Mouse (Mus musculus) macrophage (primary cell): ENCODE measurements around the gene Pde4d. TPM values are rescaled to one million over a fixed set of nuclear protein-coding genes. Genes with fewer than 3 reads are reported as not detected.

Experiments
- H3K27ac ChIP-seq: fragments of 350-480 bp; formaldehyde crosslinking; 2 replicates; pipeline ENCODE4 v1.9.0; 2021
- H3K36me3 ChIP-seq: fragments of 350-480 bp; formaldehyde crosslinking; 2 replicates; pipeline ENCODE4 v1.9.0; 2021; ENCODE audit errors: inconsistent target
- H3K4me3 ChIP-seq: fragments of 350-480 bp; formaldehyde crosslinking; 2 replicates; pipeline ENCODE4 v1.9.0; 2021; ENCODE audit errors: inconsistent target
- H3K79me2 ChIP-seq: fragments of 350-480 bp; formaldehyde crosslinking; 2 replicates; pipeline ENCODE4 v1.9.0; 2021; ENCODE audit errors: inconsistent target
- WGBS: methylation state at CpG from one replicate; pipeline ENCODE4 v1.1.7; 2026; ENCODE audit warnings: inconsistent platforms; ENCODE audit not compliant: missing documents; 5-methylcytosine and 5-hydroxymethylcytosine counted together
- polyA plus RNA-seq: library from polyadenylated mRNA; stranded (reverse); fragments of 250-400 nt; gene quantifications from 3 replicates; pipeline ENCODE4 v1.2.4, GENCODE M21; 2018; ENCODE audit warnings: inconsistent platforms

The Pde4d gene
- polyA plus RNA-seq, 1 experiment from 2014 or later: 0.82 TPM

DNA sequence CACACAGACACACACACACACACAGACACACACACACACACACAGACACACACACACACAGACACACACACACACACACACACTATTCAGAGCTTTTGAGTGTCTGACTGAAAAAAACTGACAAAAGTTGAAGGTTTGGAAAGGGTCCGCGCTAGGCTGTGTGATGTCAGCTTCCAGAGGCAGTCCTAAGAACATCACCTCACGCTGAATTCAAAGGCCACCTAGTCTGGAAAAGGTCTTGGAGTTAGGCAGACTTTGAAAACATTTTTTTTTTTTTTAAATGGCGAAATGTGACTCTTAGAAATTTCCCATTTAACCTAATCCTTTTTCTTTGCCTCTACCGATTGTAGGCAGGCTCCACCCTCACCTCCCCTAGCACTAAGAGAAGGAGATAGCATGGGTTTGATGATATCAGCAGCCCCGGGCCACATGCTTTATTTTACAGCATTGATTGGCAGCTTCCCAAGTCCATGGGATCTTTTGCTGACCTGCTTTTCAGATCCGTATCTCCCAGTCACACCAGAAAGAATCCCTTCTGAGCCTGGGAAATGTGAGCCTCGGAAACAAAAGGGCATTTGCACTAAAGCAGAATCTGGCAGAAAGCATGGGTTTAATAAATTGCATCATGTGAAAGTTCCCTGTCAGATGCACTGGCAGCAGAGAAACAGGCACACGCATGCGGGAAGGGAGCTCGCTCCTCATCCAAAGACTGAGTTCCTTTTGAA is 1373.7 kb downstream of the Pde4d start:
- Histone ChIP-seq H3K27ac (no peak overlapping the region), H3K36me3 (no peaks in the 10 kb centered on the region), H3K79me2 (no peaks in the 10 kb centered on the region), H3K4me3 (no peak overlapping the region)
- 78% methylated on average over 11 of the region's 11 CpGs for WGBS

DNA sequence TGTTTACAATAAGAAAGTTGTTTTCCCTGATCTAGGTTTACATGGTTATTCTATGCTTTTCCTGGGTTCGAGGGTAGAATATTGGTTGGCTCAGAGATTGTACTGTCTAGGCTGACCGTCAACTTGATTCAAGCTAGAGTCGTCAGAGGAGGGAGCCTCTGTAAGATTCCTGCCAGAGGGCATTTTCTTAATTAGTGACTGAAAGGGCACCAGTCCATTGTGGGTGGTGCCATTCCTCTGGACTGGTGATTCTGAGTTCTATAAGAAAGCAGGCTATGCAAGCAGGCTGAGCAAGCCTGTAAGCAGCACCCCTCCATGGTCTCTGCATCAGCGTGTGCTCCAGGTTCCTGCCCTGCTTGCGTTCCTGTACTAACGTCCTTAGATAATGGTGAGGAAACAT is 1376.1 kb downstream of the Pde4d start:
- H3K4me3 ChIP-seq: no peak overlapping the region
- H3K27ac ChIP-seq: no peak overlapping the region
- H3K36me3 ChIP-seq: no peaks in the 10 kb centered on the region
- no peaks in the 10 kb centered on the region for H3K79me2 ChIP-seq
- 78% methylated on average over 6 of the region's 6 CpGs for WGBS

DNA sequence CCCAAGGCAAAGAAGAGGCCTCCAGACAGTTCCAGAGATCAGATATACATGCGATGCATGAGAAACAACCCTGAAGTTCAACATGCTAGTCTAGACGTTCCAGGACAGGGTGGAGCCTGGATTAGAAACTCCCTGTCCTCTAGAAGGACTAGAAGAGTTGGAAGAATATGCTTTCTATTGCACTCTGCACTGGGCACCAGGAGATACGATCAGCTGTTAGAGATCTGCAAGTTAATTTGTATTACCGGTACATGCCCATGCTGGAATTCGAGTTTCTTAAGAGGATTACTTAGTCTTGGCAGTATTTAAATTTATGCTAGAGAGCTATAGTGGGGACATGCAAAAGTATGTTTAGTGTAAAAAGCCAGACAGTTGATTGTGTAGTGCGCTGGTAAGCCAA is 1377.6 kb downstream of the Pde4d start:
- WGBS: 88% methylated on average over 3 of the region's 6 CpGs
- no peak overlapping the region for H3K4me3 ChIP-seq
- H3K27ac ChIP-seq: no peak overlapping the region

DNA sequence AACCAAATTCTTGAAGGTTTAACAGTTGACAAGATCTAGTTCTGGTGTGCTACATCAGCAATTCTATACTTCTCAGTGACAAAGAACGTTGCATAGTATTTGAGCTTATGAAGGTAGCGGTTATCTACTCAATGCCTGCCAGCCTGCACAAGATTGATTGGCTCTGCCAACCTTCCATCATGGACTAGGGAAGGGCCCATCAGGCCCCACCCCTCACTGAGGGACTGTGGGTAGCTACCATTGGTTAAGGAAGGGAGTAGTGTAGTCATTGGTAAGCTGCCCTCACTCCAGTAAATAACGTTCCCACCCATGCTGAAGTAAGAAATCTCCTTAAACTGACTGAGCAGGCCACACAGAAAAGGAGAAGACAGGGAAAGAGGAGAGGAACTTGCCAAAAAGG is 1378.2 kb downstream of the Pde4d start:
- Histone ChIP-seq H3K79me2 (no peaks in the 10 kb centered on the region), H3K36me3 (no peaks in the 10 kb centered on the region), H3K27ac (no peak overlapping the region), H3K4me3 (no peak overlapping the region)
- WGBS: 76% methylated on average over 3 of the region's 3 CpGs

More for the DNA sequence above, 1377.6 kb downstream of the Pde4d start:
- no peaks in the 10 kb centered on the region for H3K79me2 ChIP-seq
- H3K36me3 ChIP-seq: no peaks in the 10 kb centered on the region

DNA sequence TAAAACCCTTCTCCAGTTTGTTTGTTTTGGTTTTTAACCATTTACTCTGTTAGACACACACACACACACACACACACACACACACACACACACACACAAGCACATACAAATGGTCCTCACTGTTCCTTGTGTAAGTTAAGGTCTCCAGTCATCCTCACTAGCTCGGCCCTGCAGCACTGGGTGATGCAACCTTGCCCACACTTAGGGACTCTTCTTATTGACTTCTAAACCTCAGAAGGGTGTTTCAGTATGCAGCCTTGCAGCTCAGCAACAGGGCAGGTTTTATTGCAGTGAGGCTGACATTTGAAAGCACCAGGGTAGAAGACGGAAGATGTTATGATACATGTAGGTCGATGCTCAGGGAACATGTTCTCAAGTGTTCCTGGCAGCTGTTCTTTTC is 1379.7 kb downstream of the Pde4d start:
- H3K79me2 ChIP-seq: no peaks in the 10 kb centered on the region
- 90% methylated on average over 3 of the region's 3 CpGs for WGBS
- no peak overlapping the region for H3K27ac ChIP-seq

DNA sequence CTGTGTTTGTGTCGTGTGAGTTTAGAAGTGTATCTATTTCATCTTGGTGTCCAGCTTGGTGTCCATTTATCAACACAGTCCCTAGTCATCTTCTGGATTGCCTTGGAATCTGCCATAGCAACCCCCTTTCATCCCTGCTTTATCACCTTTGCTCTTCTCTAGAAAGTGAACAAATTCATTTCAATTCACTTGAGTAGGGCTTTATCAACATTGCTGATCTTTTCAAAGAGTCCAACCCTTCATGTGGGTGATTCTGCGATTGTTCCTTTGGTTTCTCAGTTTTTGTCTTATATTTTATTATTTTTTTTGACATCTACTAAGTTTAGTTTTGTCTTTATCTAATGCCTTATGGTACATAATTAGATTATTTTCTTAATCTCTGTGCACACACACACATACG is 1385.2 kb downstream of the Pde4d start:
- H3K79me2 ChIP-seq: no peaks in the 10 kb centered on the region
- H3K4me3 ChIP-seq: no peak overlapping the region
- WGBS: 90% methylated on average over 3 of the region's 3 CpGs
- H3K27ac ChIP-seq: no peak overlapping the region
- H3K36me3 ChIP-seq: no peaks in the 10 kb centered on the region

More for the DNA sequence above, 1379.7 kb downstream of the Pde4d start:
- Histone ChIP-seq H3K36me3 (no peaks in the 10 kb centered on the region), H3K4me3 (no peak overlapping the region)

DNA sequence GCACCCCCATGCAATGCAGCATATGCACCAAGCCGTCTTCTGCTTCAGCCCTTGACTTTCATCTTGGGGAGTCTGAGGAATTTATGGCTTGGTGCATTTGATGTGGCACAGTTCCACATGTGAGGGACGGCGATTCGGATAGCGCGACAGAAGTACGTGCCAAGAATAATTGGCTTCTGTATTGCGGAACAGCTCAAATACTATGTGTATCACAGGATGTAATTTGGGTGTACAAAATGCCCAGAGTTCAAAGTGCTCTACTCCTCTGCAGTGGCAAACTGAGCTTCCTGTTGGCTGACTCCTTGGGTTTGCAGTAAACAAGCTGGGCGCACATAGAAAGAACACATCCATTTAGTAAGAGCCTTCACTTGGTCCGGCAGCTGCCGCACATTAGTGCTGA is 1387.7 kb downstream of the Pde4d start:
- Histone ChIP-seq H3K4me3 (no peak overlapping the region), H3K79me2 (no peaks in the 10 kb centered on the region), H3K36me3 (no peaks in the 10 kb centered on the region), H3K27ac (no peak overlapping the region)
- WGBS: 96% methylated on average over 11 of the region's 11 CpGs

DNA sequence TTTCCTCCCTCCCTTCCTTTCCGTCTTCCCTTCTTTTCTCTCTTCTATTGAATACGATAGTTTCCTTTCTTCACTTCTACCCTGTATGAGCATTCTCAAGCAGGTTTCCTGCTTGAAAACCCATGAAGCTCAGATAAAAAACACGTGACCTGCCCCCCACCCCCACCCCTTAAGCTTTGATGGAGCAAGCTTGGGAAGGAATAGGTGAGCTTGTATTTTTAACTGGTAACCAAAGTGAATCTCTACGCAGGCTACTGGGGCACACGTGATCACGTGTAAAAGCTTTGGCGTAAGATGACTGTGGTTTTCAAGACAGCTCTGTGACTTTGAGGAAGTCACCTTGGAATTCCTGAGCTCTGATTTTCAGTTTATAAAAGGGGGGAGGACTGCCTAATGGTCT is 1388.2 kb downstream of the Pde4d start:
- WGBS: 62% methylated on average over 6 of the region's 7 CpGs
- H3K79me2 ChIP-seq: no peaks in the 10 kb centered on the region
- H3K36me3 ChIP-seq: no peaks in the 10 kb centered on the region
- no peak overlapping the region for H3K4me3 ChIP-seq
- H3K27ac ChIP-seq: no peak overlapping the region

DNA sequence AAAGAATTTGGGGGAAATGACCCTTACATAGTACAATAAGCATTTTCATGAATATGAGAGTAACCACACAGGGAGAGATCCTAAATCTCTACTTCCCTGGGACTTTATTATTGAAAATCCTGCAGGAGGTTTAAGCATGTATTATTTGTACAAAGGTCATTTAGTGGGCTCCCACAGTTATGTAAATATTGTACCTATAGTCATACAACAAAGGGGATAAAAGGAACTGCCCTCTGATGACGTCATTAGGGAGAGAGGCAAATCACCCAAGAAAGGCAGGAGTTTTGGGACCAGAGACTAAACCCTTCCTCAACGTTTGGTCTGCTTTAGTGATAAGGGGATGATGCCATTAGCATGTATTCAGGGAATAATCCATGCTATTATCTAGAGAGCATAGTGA is 1390.5 kb downstream of the Pde4d start:
- Histone ChIP-seq H3K36me3 (no peaks in the 10 kb centered on the region), H3K27ac (no peak overlapping the region), H3K79me2 (no peaks in the 10 kb centered on the region), H3K4me3 (no peak overlapping the region)
- WGBS: 83% methylated on average over 2 of the region's 2 CpGs

DNA sequence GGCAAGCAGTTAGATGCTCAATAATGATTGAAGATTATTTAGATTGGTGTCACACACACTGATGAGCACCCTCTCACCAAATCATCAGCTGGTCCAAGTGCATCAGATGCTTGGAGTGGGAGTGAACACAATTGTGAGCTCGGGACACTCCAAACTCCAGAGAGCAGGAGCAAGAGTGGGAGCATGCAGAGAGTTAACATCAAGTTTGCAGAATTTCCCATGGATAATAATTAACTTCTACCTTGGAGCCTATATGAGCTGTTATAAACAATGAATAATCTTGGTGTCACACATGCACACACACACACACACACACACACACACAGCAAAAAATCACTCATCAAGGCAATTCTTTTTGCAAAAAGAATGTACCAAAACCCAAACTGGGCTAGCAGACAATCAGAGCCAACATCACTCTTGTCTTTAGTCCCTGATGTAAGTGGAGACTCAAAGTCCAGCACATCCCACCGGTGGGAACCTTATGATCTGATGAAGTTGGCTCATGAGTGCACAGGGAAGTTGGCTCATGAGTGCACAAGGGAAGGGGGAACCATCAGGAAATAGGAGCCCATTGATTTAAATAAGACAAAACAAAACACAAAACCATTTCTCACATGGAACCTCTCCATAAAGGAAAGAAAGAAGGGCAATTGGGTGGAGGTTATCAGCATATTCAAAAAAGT is 1391.5 kb downstream of the Pde4d start:
- Histone ChIP-seq H3K4me3 (no peak overlapping the region), H3K36me3 (no peaks in the 10 kb centered on the region), H3K79me2 (no peaks in the 10 kb centered on the region), H3K27ac (no peak overlapping the region)
- WGBS: 88% methylated on average over 2 of the region's 2 CpGs

DNA sequence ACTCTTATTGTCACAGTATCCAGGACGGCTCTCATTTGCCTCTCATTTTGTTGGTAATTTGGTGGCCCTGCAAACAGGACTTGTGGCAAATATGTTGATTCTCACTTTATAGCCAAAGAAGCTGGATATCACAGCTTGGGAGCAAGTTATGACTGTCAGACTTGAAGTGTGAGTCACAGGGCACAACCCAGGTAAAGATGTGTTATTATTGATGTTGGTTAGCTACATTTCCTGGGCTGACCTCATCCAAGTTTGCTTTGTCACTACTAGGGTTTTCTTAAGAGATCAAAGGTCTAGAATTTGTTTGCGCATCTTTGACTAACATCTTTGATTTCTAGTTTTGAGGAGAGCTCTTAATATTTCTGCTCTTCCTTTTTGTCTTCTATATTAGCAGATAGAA is 1393.2 kb downstream of the Pde4d start:
- Histone ChIP-seq H3K79me2 (no peaks in the 10 kb centered on the region), H3K27ac (no peak overlapping the region), H3K4me3 (no peak overlapping the region), H3K36me3 (no peaks in the 10 kb centered on the region)
- WGBS: 92% methylated on average over 2 of the region's 2 CpGs

DNA sequence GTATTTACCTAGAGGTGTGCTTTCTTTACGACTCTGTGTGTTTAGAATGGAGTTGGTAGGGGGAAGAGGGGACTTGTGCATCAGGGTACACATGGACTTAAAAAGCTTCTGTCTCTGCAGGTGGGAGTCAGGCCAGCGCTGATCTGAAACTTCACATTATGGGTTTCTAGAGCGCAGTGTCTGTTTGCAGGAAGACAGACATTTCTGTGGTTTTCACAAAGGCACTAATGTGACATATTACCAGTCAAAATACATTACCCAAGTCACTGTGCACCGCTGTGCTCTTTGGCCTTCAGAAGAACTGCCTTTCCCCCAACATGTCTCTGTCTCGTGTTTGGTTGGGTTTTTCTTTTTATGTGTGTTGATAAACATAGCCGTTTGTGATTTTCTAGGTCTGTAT is 1395.1 kb downstream of the Pde4d start:
- no peak overlapping the region for H3K27ac ChIP-seq
- H3K4me3 ChIP-seq: no peak overlapping the region
- no peaks in the 10 kb centered on the region for H3K36me3 ChIP-seq
- H3K79me2 ChIP-seq: no peaks in the 10 kb centered on the region
- 42% methylated on average over 6 of the region's 6 CpGs for WGBS

DNA sequence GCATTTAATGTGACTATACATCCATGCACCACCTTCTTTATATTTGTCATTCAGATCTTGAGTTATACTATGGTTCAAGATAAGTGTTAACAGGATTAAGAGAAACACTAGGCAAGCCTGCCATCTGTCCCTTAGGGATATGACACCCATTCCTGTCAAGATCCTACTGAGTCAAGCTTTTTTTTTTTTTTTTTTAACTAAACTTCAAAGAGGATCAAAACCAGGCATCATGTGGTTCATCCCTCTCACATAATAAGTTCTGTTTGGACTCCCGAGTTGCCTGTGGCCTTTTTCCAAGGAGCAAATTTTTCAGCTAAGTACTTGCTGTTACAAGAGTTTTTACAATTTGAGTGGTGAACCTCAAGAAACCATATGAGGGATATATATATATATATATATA is 1414.1 kb downstream of the Pde4d start:
- Histone ChIP-seq H3K36me3 (no peaks in the 10 kb centered on the region), H3K4me3 (no peak overlapping the region), H3K79me2 (no peaks in the 10 kb centered on the region), H3K27ac (no peak overlapping the region)
- 100% methylated on average over 1 of the region's 1 CpGs for WGBS

DNA sequence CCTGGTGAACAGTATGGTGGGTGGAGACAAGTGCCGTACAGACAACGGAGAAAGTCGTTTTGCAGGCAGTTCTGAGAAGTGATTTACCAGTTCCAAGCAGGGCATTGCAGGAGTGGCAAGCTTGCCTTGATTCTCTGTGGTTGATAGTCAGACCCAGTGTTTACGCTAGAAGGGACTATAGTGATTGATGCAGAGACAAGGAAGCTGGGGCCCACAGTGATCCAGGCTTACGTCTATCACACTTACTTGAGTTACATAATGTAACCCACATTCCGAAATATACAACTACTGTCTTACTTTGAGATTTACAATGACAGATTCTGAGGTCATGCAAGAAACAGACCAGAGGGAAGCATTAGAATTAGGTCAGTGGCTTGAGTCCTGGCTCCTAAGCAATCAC is 1414.6 kb downstream of the Pde4d start:
- no peaks in the 10 kb centered on the region for H3K36me3 ChIP-seq
- 89% methylated on average over 6 of the region's 6 CpGs for WGBS
- H3K4me3 ChIP-seq: no peak overlapping the region
- H3K79me2 ChIP-seq: no peaks in the 10 kb centered on the region
- no peak overlapping the region for H3K27ac ChIP-seq

DNA sequence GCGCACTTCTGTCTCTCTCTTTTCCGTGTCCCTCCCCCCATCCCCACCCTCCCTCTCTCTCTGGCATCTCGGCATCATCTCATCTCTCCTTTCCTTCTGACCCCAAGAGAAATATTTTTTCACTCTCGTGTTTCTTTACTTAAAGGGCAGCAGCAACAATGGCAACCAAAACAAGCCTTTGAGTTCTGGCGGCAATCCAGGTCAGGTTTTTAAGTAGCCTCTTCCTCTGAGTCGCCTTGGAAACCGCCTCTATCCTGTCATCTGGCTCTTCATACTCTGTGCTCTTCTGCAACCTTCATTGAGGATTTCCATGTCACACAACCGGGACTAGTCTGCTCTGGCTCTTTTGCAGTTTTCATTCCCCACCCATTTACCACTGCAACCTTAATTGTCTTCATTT is 1430.6 kb downstream of the Pde4d start:
- 96% methylated on average over 8 of the region's 8 CpGs for WGBS
- no peaks in the 10 kb centered on the region for H3K36me3 ChIP-seq
- H3K27ac ChIP-seq: no peak overlapping the region
- no peak overlapping the region for H3K4me3 ChIP-seq
- no peaks in the 10 kb centered on the region for H3K79me2 ChIP-seq
